Mouse (Mus musculus) adrenal gland, postnatal 4 days (tissue): ENCODE data around the gene Upp2. TPM values are rescaled to one million over a fixed set of nuclear protein-coding genes. Genes with fewer than 3 reads are reported as not detected.
A peak's percentile ranks its signal among the peaks of the same experiment; 100 is the strongest.

ENCODE experiments used
- DNase-seq, 2 experiments: peaks; one replicate each; pipeline ENCODE4 v3.0.0; 2021 to 2022; ENCODE audit warnings: low spot score in 2 of 2, mixed read lengths in 2 of 2
- total RNA-seq, 2 experiments: library from RNA; stranded (reverse); gene quantifications; 2 replicates each; pipeline ENCODE4 v1.2.3; 2021

Upp2 gene
- total RNA-seq, 2 experiments from 2014 or later = 8.8 to 11.8 TPM

DNA sequence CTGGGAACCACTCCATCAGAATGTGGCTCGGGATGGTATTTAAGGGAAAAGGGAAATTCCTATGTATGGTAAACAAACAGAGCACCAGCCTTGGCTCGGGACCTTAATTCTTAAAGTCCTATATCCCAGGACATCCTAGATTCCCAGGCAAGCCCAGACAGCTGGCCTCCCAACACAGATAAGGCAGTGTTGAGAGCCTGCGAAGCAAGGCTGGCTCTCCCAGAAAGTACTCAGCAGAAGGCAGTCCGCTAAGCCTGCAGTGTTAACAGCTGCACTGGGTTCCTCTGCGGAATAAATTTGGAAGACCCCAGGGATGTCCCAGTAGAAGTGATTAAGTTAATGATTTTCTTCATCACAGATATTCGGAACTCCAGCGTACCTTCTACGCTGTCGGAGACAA, 16.6 kb upstream of the Upp2 start:
- DNase-seq = no peak

DNA sequence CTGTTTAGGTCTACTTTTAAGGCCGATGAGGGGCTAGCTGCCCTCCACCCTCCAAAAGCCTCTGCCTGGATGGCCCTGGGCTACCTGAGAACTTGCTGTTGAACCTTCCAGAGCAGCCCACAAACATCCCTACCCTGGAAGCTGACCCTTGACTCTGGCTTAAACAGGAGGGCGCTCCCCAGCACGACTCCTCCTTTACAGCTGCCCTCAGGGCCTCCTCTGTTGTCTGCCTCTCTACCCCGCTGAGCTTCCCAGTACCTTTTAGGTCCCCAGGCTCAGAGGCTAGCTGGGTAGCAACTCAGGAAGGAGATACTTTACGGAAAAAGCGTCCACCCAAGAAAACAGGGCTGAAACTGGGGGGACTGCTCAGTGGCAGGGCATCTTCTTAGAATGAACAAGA, 15.2 kb upstream of the Upp2 start:
- DNase-seq = no peak

DNA sequence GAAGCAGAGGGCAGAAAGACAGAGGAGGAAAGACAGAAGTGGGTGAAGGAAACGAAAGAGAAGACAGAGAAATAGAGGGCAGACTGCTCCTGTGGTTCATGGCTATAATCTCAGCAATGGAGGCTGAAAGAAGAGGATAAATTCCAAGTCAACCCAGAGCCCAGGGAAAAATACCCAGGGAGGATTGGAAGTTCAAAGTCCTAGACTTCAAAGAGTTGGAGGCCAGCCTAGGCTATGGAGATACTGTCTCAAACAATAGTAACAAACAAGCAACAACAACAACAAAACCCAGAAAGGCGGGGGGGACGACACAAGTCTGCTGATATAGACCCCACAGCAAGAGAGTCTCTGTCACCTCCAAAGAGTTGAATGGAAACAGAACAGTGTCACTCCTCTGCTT, 14.8 kb upstream of the Upp2 start:
- DNase-seq = no peak

DNA sequence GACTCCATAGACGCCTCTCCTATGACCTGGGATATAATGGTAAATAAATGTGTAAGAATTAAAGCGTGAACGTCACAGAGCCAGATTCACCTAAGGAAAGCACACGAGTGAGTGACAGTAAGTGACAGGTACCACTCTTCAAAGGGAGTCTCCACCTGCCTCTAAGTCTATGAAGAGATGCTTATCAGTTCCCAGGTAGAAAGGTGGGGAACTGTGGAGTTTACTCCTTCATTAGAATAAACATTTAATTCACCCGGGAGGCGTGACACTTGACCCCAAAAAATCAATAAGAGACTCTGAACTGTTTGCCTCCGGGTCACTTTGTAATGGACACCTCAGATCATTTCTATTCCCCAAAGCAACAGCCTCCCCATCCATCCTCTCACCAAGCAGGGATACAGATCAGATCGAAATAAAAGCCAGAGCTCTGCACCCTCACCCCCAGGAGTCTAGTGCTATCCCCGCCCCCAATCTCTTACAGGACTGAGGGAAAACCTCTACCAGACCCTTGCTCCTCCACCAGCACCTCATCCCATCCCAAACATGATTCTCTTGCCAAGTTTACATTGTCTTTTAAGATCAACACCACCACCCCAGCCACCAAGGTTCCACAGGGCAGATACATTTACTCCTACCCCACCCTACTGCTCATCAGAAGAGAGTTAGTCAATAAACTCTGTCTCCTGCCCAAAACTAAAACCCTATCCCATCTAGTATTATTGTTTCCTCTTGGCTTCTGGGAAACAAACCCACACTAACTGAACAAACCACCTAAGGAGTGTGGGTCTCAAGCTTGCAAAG, 9.9 kb upstream of the Upp2 start:
- DNase-seq = no peak

DNA sequence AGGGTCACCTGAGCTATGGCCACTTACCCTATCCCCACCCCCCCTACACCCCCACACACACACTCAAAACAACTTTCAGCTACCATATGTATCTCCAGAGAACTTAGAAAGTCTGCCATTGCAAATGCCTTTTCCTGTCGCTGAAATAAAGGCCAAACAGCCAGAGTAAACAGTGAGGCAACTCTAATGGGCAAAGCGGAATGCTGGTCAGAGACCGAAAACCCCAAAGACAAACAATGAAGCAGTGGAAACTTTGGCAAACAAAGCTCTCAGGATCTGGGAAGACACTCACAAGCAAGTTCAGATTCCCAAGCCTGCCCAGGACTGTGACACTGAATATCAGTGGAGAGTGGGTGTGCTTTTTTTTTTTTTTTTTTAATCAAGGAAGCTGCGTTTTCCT, 5.0 kb upstream of the Upp2 start:
- DNase-seq = no peak

DNA sequence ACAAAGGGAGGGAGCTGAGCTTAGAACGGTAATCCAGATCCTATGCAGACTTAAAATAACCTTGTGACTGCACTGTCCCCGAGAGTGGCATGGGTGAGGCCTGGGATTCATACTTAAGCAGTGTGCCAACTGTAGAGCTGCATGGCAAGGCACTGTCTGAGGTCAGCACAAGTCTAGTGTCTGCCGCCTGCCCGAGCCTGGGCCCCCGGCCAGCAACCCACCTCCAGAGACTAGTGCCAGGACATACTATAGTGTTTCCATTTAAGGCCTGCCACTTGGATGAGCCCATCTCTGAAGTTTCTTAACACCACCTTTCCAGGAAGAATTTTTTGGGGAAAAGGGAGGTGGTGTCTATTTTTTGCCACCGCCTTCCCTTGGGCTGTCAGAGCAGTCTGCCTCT, 1.8 kb upstream of the Upp2 start:
- DNase-seq = no peak

DNA sequence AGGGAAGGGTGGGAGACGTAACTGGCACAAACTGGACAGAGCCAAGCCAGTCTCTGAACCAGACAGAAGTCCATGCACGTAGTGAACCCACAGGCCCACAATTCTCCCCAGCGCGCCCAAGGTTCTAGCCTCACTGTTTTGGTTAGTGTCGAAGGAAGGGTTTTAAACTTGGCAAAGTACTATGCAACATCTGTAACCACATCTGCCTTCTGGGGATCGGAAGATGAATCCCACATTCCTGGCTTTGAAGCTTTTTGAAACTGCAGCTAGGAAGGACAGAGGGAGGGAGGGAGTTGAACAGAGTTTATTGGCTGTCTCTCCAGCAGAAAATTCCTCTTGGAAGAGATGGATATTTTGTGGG, 1.1 kb upstream of the Upp2 start:
- DNase-seq = no peak

DNA sequence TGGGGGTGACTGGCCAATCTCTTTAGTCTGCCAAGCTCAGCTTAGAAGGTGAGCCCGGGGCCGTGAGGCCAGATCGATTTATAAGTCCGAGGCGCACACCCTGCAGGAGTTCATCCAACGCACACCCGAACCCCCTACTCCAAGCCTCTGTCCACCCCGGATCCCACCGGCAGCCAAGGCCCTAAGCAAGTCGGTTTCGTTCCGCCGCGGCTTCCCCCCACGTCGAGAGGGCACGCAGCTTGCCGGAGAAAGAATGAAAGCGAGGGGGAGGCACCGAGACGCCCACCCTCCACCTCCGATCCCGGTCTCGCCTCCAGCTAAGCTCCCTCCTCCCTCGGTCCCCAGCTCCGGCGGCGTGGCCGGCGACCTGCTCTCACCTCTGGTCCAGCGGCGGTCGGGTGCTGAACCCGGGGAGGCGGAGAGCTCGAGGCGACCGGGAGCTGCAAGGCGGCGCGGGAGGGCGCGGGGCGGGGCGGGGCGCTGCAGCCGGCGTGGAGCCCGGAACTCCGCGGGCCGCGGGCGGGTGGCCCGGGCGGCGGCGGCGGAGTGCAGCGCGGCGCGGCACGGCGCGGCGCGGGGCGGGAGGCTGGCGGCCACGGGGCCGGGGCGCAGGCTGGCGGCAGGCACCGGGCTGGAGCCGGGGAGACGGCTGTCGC, 560 bp upstream of the Upp2 start:
- DNase-seq = peak; percentile 29 to 37

DNA sequence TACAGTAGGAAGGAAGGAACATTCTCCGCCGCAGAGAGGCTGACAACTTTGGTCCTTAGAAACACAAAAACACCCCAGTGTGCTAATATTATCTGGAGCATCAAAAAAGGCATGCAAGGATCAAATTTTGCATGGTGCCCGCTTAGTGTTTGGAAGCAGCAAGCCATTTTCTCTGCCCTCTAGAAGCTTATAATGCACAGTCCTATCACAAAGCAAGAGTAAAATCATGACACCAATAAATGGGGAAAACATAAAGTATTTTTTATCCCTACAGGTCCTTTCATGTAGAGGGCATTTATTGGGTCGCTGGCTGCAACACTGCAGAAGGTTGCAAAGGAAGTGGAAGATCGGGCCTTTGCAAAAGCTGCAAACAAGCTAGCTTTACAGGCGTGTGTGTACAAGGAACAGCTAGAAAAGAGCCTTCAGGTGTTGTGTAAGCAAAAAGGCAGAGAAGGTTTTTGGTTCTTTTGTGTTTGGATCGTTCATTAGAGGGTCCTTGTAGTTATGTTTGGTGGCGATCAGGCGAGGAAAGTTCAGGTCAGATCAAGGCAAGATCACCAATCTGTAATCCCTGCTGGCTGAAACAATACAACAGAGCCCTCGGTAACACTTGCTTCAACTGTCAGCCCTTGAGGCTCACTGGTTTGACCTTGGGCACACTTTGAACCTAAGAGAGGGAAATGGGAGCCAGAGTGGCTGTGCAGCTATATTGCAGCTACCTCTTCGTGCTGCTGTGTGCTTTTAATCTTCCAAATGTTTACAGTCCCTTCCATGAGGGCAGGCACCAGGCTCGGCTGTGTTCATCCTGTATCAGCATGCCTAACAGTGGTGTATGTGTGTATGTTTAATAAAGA, 995 bp downstream of the Upp2 start:
- DNase-seq = no peak

DNA sequence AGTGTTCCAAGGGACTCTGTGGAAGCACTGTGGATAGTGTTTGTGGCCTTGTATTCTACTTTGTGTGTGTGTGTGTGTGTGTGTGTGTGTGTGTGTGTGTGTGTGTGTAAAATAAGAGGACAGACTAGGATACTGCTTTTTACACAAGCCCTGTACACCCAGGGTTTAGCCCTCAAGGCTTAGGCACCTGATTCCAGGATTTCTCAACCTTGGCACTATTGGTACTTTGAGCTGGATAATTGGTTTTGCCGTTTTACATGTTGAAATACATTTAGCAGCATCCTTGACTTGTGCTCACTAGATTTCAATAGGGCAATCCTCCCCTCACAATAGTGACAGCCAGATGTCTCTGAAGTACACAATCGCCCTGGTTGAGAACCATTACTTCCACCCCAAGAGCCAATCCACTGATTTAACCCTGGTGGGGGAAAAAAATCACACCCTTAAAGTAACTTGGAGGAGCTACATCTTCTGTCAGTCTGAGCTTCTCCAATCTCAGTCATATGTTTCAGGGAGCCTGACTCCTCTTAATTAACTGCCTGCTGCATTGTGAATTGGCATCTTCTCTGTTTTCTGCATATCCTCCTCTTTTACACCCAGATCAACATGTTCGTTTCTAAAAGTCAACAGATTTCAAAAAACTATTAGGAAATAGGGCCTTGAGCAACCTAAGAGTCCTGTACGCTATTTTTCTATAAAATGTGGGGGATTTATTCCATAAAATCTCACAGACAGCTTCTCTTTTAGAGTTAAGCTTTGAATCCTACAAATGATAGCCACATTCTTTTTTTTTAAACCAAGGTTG, 1.9 kb downstream of the Upp2 start:
- no peak for DNase-seq

DNA sequence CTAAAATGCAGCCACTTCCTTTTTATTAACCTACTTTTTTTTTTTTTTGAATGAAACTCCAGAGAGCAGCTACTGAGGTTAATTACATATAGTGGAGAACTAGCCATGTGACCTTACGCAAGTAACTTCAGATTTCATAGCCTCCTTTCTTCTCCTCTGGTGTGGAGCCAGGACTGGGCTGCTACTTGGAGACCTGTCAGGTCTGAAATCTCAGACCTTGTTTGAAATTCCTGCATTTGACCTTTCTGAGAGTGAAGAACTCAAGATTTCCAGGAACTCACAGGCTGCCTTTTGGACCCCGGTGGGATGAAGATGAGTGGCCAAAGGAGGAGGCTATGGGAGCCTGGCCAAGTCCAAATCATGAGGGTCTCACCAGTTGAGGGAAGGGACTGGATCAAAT, 7.1 kb downstream of the Upp2 start:
- DNase-seq = no peak

DNA sequence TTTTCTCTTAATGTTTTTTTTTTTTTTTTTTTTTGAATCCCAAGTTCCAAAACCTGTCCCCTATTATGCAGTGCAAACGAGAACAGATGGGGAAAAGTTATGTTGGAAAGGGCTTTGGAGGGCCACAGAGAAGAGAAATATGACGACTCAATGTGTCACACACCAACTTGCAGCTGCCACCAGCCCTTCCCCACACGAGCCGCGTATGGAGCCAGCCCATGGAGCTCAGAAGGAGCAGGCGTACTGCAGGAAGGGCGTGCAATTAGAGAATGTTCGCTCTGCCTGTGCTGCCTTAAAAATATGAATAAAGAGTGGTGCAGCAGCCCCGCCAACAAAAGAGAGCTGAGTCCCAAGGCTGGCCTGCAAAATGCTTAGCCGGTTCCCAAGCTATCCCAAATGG, 19.2 kb downstream of the Upp2 start:
- DNase-seq = no peak

DNA sequence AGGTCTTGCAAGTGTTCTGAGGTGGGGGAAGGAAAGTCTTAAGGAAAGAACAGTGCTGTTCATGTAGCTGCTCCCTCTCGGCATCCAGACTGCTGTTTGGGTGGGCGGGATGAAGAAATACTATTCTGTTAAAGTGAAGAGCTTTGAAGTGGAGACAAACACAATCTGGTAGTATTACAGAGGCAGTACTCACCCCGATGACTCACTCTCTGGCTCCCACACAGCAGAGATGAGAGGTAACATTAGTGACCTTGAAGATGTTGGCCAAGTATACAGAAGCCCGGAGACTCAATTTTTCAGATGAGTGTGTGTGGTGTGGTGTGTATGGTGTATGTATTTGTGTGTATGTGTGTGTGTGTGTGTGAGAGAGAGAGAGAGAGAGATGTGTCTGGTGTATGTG, 22.5 kb downstream of the Upp2 start:
- no peak for DNase-seq

DNA sequence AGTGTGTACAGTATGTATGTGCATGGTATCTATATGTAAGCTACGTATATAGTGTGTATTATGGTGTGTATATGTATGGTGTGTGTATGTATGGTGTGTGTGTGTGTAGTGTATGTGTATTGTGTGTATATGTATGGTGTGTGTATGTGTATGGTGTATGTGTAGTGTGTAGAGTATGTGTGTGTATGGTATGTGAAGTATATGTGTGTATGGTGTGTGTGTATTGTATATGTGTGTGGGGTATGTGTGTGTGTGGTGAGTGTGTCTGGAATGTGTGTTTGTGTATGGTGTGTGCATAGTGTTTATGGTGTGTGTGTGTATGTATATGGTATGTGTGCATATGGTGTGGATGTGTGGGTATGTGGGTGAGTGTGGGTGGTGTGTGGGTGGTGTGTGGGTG, 23.0 kb downstream of the Upp2 start:
- no peak for DNase-seq

DNA sequence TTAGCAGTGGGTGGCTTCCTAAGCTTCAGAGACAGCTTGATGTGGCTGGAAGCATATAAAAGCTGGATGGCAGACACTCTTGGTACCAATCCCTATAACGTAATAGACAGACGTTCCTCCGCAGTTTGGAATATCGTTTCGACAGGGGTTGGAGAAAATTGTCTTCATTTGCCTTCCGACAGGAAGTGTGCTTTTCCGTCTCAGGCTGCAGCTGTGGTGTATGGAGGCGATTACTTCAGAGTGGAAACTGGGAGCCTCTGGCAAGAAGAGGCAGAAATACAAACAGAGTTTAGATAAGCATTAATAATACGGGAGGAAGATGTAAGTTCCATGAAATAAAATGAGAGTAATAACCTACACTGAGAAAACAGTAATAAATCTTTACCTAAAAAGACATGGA, 28.3 kb downstream of the Upp2 start:
- no peak for DNase-seq

DNA sequence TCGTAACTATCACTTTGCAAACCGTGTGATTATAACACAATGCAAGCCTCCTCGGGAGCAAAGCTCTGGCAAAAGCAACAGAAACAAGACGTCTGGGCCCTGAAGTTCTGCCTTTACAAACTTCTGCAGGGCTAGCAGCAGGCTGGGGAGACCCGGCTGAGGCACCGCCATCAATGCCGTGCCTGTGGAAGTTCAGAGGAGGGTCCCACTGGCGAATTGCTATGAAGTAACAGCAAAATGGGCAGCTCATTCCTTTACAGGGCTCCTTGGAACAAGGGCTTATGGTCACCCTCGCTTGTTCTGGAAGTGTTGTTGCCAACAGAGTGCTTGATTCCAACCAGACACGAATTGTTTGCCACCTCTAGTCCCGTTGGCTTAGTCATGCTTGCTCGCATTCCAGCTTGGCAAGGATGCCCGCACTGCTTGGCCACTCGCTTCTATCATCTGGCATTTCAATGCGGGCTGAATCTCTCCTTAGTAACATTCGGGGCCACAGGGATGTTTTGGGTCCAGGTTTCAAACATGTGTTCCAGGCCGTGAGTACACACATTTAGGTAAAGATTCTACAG, 29.8 kb downstream of the Upp2 start:
- DNase-seq = no peak

DNA sequence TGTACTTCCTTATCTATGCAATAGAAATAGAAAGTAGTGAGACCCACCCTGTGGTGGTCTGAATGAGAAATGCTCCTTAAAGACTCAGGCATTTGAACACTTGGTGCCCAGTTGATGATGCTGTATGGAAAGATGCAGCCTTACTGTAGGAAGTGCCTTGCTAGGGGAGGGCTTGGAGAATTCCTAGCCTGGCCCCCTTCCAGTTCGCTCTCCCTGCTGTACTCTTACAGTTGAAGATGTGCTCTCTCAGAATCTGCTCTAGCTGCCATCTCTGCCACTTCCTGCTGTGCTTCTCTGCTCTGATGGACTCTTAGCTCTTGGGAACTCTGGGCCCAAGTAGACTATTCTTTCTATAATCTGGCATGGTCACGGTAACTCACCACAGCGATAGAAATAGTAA, 30.5 kb downstream of the Upp2 start:
- no peak for DNase-seq

DNA sequence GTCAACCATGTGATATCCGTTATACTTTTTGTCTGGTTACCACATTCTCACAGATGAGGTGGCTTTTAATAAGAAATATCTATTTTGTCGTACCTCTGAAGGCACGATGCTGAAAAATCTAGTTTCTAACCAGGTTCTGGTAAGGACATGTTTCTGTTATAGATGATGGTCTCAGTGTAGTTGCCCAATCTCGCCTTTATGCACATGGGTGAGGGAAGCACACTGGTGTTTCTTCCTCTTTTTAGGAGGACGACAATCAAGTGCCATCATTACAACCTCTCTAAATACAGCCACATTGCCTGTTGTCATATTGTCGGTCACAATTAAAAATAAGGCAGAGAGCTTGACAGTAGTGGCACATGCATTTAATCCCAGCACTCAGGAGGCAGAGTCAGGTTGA, 32.5 kb downstream of the Upp2 start:
- DNase-seq = no peak

DNA sequence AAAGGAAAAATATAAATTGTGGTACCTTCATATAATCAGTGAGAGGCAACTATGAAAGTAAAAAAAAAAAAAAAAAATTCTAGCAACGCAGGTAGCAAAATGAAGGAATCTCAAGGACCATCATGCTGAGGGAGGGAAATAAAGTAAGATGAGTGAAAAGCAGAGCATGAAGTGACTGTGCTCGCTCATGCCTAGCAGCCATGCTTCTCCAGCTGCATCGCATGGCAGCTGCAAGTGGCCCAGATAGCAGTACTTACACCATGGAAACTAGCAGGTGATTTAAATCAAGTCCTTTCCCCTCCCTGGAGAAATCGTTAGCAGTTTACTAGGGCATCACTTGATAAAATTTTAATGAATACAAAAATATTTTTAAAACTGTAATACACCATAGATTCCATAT, 34.3 kb downstream of the Upp2 start:
- no peak for DNase-seq

DNA sequence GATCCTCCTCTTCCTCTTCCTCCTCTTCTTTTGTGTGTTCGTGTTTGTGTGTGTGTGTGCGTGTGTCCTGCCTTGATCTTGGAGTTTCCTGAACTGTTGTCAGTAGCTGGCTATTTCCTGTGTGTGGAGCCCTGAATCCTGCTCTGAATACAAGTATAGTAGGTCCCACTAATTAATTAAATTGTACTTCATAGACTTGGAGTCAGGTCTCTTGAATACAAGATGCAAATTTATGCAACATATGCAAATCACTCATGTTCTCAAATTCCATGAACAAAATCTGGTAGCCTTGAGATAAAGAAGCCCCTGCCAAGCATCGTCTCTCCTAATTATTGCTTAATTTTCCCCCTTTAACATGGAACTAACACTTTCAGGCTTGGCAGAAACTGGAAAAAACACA, 36.3 kb downstream of the Upp2 start:
- no peak for DNase-seq

DNA sequence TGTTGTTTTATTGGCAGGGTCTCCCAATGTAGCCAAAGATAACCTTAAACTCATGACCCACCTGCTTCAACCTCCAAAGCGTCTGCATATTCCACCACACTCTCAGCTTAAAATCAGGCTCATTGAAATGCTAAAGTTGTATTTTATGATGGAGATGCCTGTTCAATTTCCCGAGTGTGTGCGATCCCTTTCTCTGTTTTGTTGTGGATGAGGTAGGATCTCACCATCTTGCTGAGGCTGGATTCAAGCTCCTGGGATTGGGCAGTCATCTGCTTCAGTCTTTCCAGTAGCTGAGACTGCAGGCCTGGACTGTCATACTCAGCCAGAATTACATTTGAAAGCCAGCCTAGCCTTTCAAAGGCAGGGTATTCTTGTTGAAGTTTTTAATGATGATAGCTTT, 37.7 kb downstream of the Upp2 start:
- no peak for DNase-seq
